Mouse (Mus musculus) forebrain, embryonic 12.5 days (tissue): ENCODE results near the gene Eid3. TPM values are rescaled to one million over a fixed set of nuclear protein-coding genes. Genes with fewer than 3 reads are reported as not detected.
A peak's percentile ranks its signal among the peaks of the same experiment; 100 is the strongest.

Experiments used
- ATAC-seq: fragments of 200-750 bp; cut with Nextera tagmentation; 2 replicates; pipeline ENCODE4 v1.8.0; 2017; ENCODE audit warnings: moderate TSS enrichment; ENCODE audit not compliant: low FRiP score
- H3K27ac ChIP-seq: fragments of 300-500 bp; sonication (generic); 2 replicates; pipeline ENCODE4 v1.5.1; 2016; ENCODE audit warnings: mild to moderate bottlenecking
- H3K27me3 ChIP-seq: fragments of 300-500 bp; sonication (generic); 2 replicates; pipeline ENCODE4 v1.6.1; 2016; ENCODE audit warnings: mild to moderate bottlenecking
- H3K36me3 ChIP-seq: fragments of 300-500 bp; sonication (generic); replicated peaks from 2 replicates; pipeline ENCODE4 v1.6.1; 2016; ENCODE audit warnings: mild to moderate bottlenecking
- H3K4me1 ChIP-seq: fragments of 300-500 bp; sonication (generic); 2 replicates; pipeline ENCODE4 v1.6.1; 2016
- H3K4me2 ChIP-seq: fragments of 300-500 bp; sonication (generic); 2 replicates; pipeline ENCODE4 v1.6.1; 2016; ENCODE audit warnings: mild to moderate bottlenecking, moderate library complexity
- H3K4me3 ChIP-seq: fragments of 300-500 bp; sonication (generic); replicated peaks from 2 replicates; pipeline ENCODE4 v1.5.1; 2016; ENCODE audit warnings: mild to moderate bottlenecking
- H3K9ac ChIP-seq: fragments of 300-500 bp; sonication (generic); 2 replicates; pipeline ENCODE4 v1.6.1; 2016; ENCODE audit warnings: mild to moderate bottlenecking
- H3K9me3 ChIP-seq: fragments of 300-500 bp; sonication (generic); 2 replicates; pipeline ENCODE4 v1.6.1; 2016
- WGBS: fragments of 180-500 bp; shearing (Covaris S2); methylation state at CpG from one replicate; pipeline ENCODE4 v1.1.7; 2016; 5-methylcytosine and 5-hydroxymethylcytosine counted together
- polyA plus RNA-seq: library from polyadenylated mRNA; unstranded; fragments of >200 nt; fragmentation: Nextera tagmentation; extraction: Ambion mirVana; gene quantifications from 2 replicates; pipeline ENCODE4 v1.2.1, GENCODE M21; 2016

Eid3 gene
- polyA plus RNA-seq, 1 experiment from 2014 or later: 1.2 TPM

- H3K36me3 ChIP-seq: peaks cover 40% of the 10 kb centered on the region
- 66% methylated on average over 7 of the region's 7 CpGs for whole genome bisulfite sequencing
These were observed 32.5 kb downstream of the Eid3 start for GRCm38 (mm10) chr10:82898893-82899292.

GRCm38 (mm10) chr10:82899810-82900421 is 33.5 kb downstream of the Eid3 start:
- no peaks in the 10 kb centered on the region for H3K9me3 ChIP-seq
- peaks cover 36% of the 10 kb centered on the region for H3K36me3 ChIP-seq
- peaks cover 17% of the 10 kb centered on the region for H3K4me1 ChIP-seq
- peak overlapping the region; percentile 32 for H3K4me2 ChIP-seq
- H3K9ac ChIP-seq: no peak overlapping the region
- no peak overlapping the region for H3K4me3 ChIP-seq
- 39% methylated on average over 16 of the region's 16 CpGs for WGBS
- no peaks in the 10 kb centered on the region for H3K27me3 ChIP-seq
- ATAC-seq: peak; percentile 44
- H3K27ac ChIP-seq: peak overlapping the region; percentile 47; the same call in 1 of the 2 replicates

More at GRCm38 (mm10) chr10:82898893-82899292, 32.5 kb downstream of the Eid3 start:
- Histone ChIP-seq H3K9ac (no peak overlapping the region), H3K9me3 (no peaks in the 10 kb centered on the region), H3K4me1 (peaks cover 20% of the 10 kb centered on the region), H3K4me3 (no peak overlapping the region), H3K27ac (no peak overlapping the region), H3K4me2 (no peak overlapping the region), H3K27me3 (no peaks in the 10 kb centered on the region)
- no peak for ATAC-seq

GRCm38 (mm10) chr10:82900546-82900945 is 34.1 kb downstream of the Eid3 start:
- no peak overlapping the region for H3K9ac ChIP-seq
- H3K4me3 ChIP-seq: no peak overlapping the region
- 11% methylated on average over 7 of the region's 7 CpGs for WGBS
- ATAC-seq: peak; percentile 59
- H3K4me2 ChIP-seq: peak overlapping the region; percentile 32
- H3K4me1 ChIP-seq: peaks cover 17% of the 10 kb centered on the region
- peaks cover 29% of the 10 kb centered on the region for H3K36me3 ChIP-seq
- H3K27ac ChIP-seq: peak overlapping the region; percentile 47; the same call in 1 of the 2 replicates
- H3K9me3 ChIP-seq: no peaks in the 10 kb centered on the region
- no peaks in the 10 kb centered on the region for H3K27me3 ChIP-seq

- 6% methylated on average over 7 of the region's 7 CpGs for WGBS
- Histone ChIP-seq H3K4me2 (no peak overlapping the region), H3K4me3 (no peak overlapping the region), H3K27ac (0 out of 2 replicates have a peak overlapping the region, but pooled peaks have one; percentile 25), H3K9ac (no peak overlapping the region), H3K36me3 (peaks cover 21% of the 10 kb centered on the region), H3K9me3 (no peaks in the 10 kb centered on the region), H3K4me1 (peaks cover 17% of the 10 kb centered on the region), H3K27me3 (peaks cover 8% of the 10 kb centered on the region; the same call in 1 of the 2 replicates)
- peak; percentile 71; the same call in 1 of the 2 replicates for ATAC-seq
These were observed 35.0 kb downstream of the Eid3 start for GRCm38 (mm10) chr10:82901436-82901835.

GRCm38 (mm10) chr10:82908526-82908925 is 42.1 kb downstream of the Eid3 start:
- Histone ChIP-seq H3K4me3 (no peak overlapping the region), H3K9me3 (no peaks in the 10 kb centered on the region), H3K4me2 (no peak overlapping the region), H3K27me3 (peaks cover 11% of the 10 kb centered on the region; the same call in 1 of the 2 replicates), H3K36me3 (no peaks in the 10 kb centered on the region), H3K9ac (no peak overlapping the region), H3K4me1 (peaks cover 5% of the 10 kb centered on the region), H3K27ac (no peak overlapping the region)
- 86% methylated on average over 7 of the region's 7 CpGs for WGBS
- ATAC-seq: no peak

- peak; percentile 39 for ATAC-seq
- Histone ChIP-seq H3K9ac (no peak overlapping the region; the same call in 1 of the 2 replicates), H3K27ac (no peak overlapping the region), H3K9me3 (no peaks in the 10 kb centered on the region), H3K4me3 (no peak overlapping the region), H3K4me1 (peaks cover 5% of the 10 kb centered on the region), H3K27me3 (peaks cover 11% of the 10 kb centered on the region; the same call in 1 of the 2 replicates), H3K36me3 (no peaks in the 10 kb centered on the region), H3K4me2 (peak overlapping the region; percentile 38; the same call in 1 of the 2 replicates)
- 14% methylated on average over 9 of the region's 9 CpGs for WGBS
These were observed 43.0 kb downstream of the Eid3 start for GRCm38 (mm10) chr10:82909382-82909781.

GRCm38 (mm10) chr10:82910198-82910597 is 43.8 kb downstream of the Eid3 start:
- Histone ChIP-seq H3K36me3 (no peaks in the 10 kb centered on the region), H3K4me2 (no peak overlapping the region), H3K9me3 (no peaks in the 10 kb centered on the region), H3K9ac (no peak overlapping the region), H3K27ac (no peak overlapping the region), H3K27me3 (peaks cover 11% of the 10 kb centered on the region; the same call in 1 of the 2 replicates), H3K4me1 (peaks cover 5% of the 10 kb centered on the region), H3K4me3 (no peak overlapping the region)
- 77% methylated on average over 3 of the region's 3 CpGs for WGBS
- no peak for ATAC-seq

GRCm38 (mm10) chr10:82913238-82913637 is 46.8 kb downstream of the Eid3 start:
- 80% methylated on average over 4 of the region's 4 CpGs for WGBS
- no peaks in the 10 kb centered on the region for H3K27me3 ChIP-seq
- no peak overlapping the region for H3K27ac ChIP-seq
- no peaks in the 10 kb centered on the region for H3K9me3 ChIP-seq
- no peak overlapping the region for H3K9ac ChIP-seq
- ATAC-seq: no peak
- no peak overlapping the region for H3K4me3 ChIP-seq
- no peak overlapping the region for H3K4me2 ChIP-seq
- no peaks in the 10 kb centered on the region for H3K36me3 ChIP-seq
- H3K4me1 ChIP-seq: peaks cover 5% of the 10 kb centered on the region

- Histone ChIP-seq H3K9ac (no peak overlapping the region), H3K4me1 (peaks cover 5% of the 10 kb centered on the region), H3K9me3 (no peaks in the 10 kb centered on the region), H3K27me3 (no peaks in the 10 kb centered on the region), H3K27ac (no peak overlapping the region), H3K36me3 (no peaks in the 10 kb centered on the region), H3K4me3 (no peak overlapping the region), H3K4me2 (no peak overlapping the region)
- 86% methylated on average over 6 of the region's 6 CpGs for WGBS
- no peak for ATAC-seq
These were observed 47.3 kb downstream of the Eid3 start for GRCm38 (mm10) chr10:82913772-82914171.

Other genes starting within 250 kb of the Eid3 start
- 35.7 and 40.6 TPM in 2 replicates for gene 1190007I07Rik, start 243.4 kb upstream of the Eid3 start, polyA plus RNA-seq
- 295 and 311 TPM in 2 replicates for gene Tdg, start 236.8 kb upstream of the Eid3 start, polyA plus RNA-seq
- 2.8 and 2.9 TPM in 2 replicates for gene Glt8d2, start 176.0 kb upstream of the Eid3 start, polyA plus RNA-seq
- gene Hcfc2, start 170.5 kb upstream of the Eid3 start, polyA plus RNA-seq: 46.9 and 50.0 TPM in 2 replicates
- 68.7 and 72.8 TPM in 2 replicates for gene Nfyb, start 102.5 kb upstream of the Eid3 start, polyA plus RNA-seq
- 183 and 206 TPM in 2 replicates for gene Txnrd1, start 32.7 kb upstream of the Eid3 start, polyA plus RNA-seq
- 1.8 and 2.6 TPM in 2 replicates for gene Chst11, start 118.9 kb downstream of the Eid3 start, polyA plus RNA-seq